Mouse (Mus musculus) embryonic fibroblast, embryonic 13.5 days (primary cell): Measurements from ENCODE around the gene Syce3.

Source experiments
- CTCF ChIP-seq: IDR thresholded peaks from 2 replicates; pipeline ENCODE4 v1.5.1; 2011; ENCODE audit warnings: mild to moderate bottlenecking, control low read depth, low read length, moderate library complexity, borderline replicate concordance; ENCODE audit not compliant: insufficient read depth
- POLR2A ChIP-seq: IDR thresholded peaks from 2 replicates; pipeline ENCODE4 v1.6.1; 2011; ENCODE audit warnings: low read depth, mild to moderate bottlenecking, control low read depth, low read length, moderate library complexity

GRCm38 (mm10) chr15:89398146-89398545, 12.2 kb downstream of the Syce3 start:
- no peak for TF ChIP-seq POLR2A
- TF ChIP-seq CTCF = no peak
